Mouse (Mus musculus) ES-Bruce4 (cell line): ENCODE measurements around the gene Zbtb34. TPM values are rescaled to one million over a fixed set of nuclear protein-coding genes. Genes with fewer than 3 reads are reported as not detected.

Source experiments
- H3K27ac ChIP-seq: 2 replicates; pipeline ENCODE4 v1.5.1; 2012; ENCODE audit warnings: low read length, inconsistent platforms; ENCODE audit not compliant: insufficient read depth
- H3K27me3 ChIP-seq: 2 replicates; pipeline ENCODE4 v1.6.1; 2012; ENCODE audit warnings: mild to moderate bottlenecking, low read length, inconsistent platforms; ENCODE audit not compliant: control insufficient read depth, poor library complexity, insufficient read depth, severe bottlenecking
- H3K36me3 ChIP-seq: 2 replicates; pipeline ENCODE4 v1.6.1; 2012; ENCODE audit warnings: inconsistent platforms, mild to moderate bottlenecking, low read length, moderate library complexity; ENCODE audit not compliant: control insufficient read depth, poor library complexity, insufficient read depth, severe bottlenecking
- H3K4me1 ChIP-seq: one replicate; pipeline ENCODE4 v1.8.1; 2011; ENCODE audit warnings: low read length; ENCODE audit not compliant: control insufficient read depth, insufficient read depth
- H3K4me3 ChIP-seq: 2 replicates; pipeline ENCODE4 v1.5.1; 2011; ENCODE audit warnings: low read depth, mild to moderate bottlenecking, low read length
- H3K9ac ChIP-seq: 2 replicates; pipeline ENCODE4 v1.6.1; 2012; ENCODE audit warnings: low read depth, mild to moderate bottlenecking, inconsistent platforms; ENCODE audit not compliant: poor library complexity, severe bottlenecking
- H3K9me3 ChIP-seq: replicated peaks from 2 replicates; pipeline ENCODE4 v1.6.1; 2012; ENCODE audit warnings: mild to moderate bottlenecking, low read length, inconsistent platforms; ENCODE audit not compliant: control insufficient read depth, poor library complexity, insufficient read depth, severe bottlenecking
- CTCF ChIP-seq: IDR thresholded peaks from one replicate; pipeline ENCODE4 v1.8.1; 2011; ENCODE audit warnings: low read depth, low read length
- EP300 ChIP-seq: IDR thresholded peaks from 2 replicates; pipeline ENCODE4 v1.6.1; 2011; ENCODE audit warnings: low read depth, low read length; ENCODE audit not compliant: insufficient read depth
- POLR2A ChIP-seq: IDR thresholded peaks from one replicate; pipeline ENCODE4 v1.8.1; 2011; ENCODE audit warnings: low read length; ENCODE audit not compliant: insufficient read depth
- polyA plus RNA-seq: library from polyadenylated mRNA; stranded (reverse); fragments of >200 nt; gene quantifications from 2 replicates; pipeline ENCODE4 v1.2.4, GENCODE M21; 2011; ENCODE audit warnings: low read depth; ENCODE audit not compliant: missing spikeins, insufficient read depth, insufficient read length

The Zbtb34 gene
- polyA plus RNA-seq, 1 experiment = 21.4 TPM

DNA sequence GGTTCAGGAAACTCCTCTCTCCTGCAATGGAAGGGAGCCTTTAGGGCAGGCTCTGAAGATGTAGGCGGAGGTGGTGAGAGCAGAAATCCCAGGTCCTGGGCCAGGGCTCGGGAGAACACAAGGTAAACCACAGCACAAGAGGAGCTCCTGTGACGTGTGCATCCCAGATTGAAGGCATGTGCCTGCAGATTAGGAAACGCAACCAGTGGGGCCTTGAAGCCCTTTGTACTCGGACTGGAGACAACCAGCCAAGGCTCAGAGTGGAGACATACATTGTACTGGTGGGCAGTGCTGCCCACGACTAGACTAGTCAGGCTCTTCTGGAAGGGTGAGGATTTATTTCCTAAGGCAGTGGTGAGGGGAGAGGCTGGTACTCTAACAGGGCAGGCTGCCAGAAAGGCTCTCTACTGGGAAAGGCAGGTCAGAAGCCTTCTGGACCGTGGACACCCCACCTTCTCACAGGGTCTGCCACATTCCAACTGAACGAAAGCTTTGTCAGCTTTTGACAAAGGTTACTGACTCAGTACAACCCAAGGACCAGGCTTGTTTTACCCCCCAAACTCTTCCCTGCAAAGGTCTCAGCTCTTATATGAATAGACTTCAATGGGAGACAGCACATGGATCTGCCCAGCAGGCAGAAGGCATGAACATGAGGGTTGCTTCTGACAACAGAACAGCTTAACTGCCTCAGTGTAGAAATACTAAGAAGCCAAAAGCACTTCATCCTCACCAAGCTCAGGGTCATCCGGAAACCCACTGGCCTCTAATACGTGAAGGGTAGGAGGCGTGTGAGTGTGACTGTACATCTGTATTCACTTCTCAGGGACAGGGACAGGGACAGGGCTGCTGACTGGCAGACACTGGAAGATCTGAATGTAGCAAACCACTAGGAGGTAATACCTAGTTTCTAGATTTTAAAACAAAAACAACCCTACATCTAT, 20.2 kb upstream of the Zbtb34 start:
- Histone ChIP-seq H3K9ac (no peak overlapping the region), H3K4me3 (no peak overlapping the region), H3K27me3 (no peaks in the 10 kb centered on the region), H3K36me3 (peaks cover 37% of the 10 kb centered on the region), H3K9me3 (no peaks in the 10 kb centered on the region), H3K4me1 (peaks cover 14% of the 10 kb centered on the region), H3K27ac (no peak overlapping the region)
- TF ChIP-seq CTCF = no peak

DNA sequence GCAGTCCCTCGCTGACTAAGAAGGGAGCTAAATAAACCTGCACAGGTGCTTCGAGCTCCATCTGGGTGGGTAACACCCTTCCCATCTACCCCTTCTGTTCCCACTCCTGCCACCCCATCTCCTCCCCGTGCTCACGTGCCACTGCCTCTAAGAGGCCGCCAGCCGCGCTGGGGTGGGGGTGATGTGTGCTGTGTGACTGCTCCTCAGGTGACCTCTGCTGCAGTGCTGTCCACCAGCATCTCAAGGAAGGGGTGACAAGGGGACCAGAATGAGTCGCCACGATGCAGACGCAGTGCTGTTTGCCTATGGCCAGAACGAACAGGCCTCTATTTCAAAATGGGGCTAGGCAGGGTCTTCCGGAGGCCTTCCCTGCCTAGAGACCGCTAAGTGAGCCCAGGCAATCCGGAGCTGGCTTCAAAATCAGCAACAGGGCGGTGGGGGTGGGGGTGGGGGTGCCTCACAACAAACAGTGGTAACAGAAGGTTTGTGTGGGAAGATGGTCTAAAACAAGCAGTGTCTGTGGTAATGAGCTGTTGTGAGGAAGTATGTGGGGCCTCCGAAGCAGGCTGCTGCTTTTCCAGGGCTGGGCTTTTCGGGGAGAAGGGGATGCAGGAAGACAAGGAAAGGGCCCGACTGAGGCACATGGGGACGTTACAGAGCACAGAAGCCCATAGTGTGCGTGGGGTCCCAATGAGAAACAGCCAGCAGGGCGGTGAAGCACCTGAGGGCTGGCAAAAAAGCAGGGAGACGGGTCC, 18.2 kb upstream of the Zbtb34 start:
- Histone ChIP-seq H3K4me1 (peaks cover 18% of the 10 kb centered on the region), H3K4me3 (no peak overlapping the region), H3K27me3 (no peaks in the 10 kb centered on the region), H3K9ac (no peak overlapping the region), H3K27ac (no peak overlapping the region), H3K9me3 (no peaks in the 10 kb centered on the region), H3K36me3 (peaks cover 30% of the 10 kb centered on the region)
- no peak for TF ChIP-seq POLR2A
- TF ChIP-seq EP300 = no peak
- no peak for TF ChIP-seq CTCF

DNA sequence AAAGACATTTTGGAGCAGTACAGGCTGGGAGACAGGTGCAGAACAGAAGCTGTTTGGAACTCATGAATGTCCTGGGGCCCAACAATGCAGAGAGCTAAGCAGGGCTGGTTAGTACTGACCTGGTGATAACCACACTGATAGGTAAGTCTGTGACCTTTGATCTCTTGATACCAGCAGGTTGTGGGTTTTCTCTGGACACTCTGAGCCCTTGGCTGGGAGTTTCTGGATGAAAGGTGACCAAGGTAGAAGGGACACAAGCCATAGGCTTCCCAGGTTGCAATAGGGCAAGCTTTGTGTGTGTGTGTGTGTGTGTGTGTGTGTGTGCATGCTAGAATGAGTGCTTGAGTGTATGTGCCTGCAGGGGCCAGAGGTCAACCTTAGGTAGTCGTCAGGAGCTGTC, 15.7 kb upstream of the Zbtb34 start:
- no peak overlapping the region for H3K4me3 ChIP-seq
- H3K27ac ChIP-seq = no peak overlapping the region
- H3K9me3 ChIP-seq = no peaks in the 10 kb centered on the region
- H3K36me3 ChIP-seq = peaks cover 8% of the 10 kb centered on the region; the same call in 1 of the 2 replicates
- H3K27me3 ChIP-seq = no peaks in the 10 kb centered on the region
- H3K4me1 ChIP-seq = peaks cover 18% of the 10 kb centered on the region
- no peak overlapping the region for H3K9ac ChIP-seq
- no peak for TF ChIP-seq CTCF
- no peak for TF ChIP-seq EP300
- no peak for TF ChIP-seq POLR2A

DNA sequence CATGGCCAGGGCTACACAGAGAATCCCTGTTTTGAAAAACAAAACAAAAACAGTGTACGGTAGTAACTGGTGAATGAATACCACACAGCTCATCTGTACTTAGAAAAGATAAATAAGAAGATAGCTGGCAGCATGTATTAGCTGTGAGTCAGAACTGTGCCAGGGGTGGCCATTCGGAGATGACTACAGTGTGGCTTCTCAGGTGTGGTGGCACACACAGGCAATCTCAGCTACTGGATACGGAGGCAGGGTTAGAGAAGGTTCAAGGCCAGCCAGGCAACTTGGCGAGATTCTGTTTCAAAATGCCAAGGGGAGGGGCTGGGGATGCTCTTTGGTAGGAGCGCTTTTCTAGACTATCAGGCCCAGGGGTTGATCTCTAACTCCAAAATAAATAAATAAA, 14.6 kb upstream of the Zbtb34 start:
- Histone ChIP-seq H3K4me3 (no peak overlapping the region), H3K36me3 (peaks cover 2% of the 10 kb centered on the region; the same call in 1 of the 2 replicates), H3K9ac (no peak overlapping the region), H3K9me3 (no peaks in the 10 kb centered on the region), H3K27me3 (no peaks in the 10 kb centered on the region), H3K4me1 (peaks cover 15% of the 10 kb centered on the region), H3K27ac (peak overlapping the region; percentile 78)
- no peak for TF ChIP-seq POLR2A
- TF ChIP-seq CTCF = no peak
- TF ChIP-seq EP300 = no peak

DNA sequence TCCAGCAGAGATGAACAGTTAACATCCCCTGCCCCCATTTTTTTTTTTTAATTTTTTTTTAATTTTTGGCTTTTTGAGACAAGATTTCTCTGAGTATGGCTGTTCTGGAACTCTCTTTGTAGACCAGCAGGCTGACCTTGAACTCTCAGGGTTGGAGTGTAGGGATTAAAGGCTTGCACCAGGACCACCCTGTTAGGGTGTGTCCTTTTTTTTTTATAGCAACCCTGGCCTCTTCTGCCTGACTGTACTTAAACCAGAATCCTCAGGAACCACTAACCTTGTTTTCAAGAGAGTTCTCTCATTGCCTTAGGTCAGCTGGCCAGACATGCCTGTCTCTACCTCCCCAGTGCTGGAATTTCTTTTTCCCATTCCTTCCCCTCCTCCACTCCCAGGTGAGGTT, 13.7 kb upstream of the Zbtb34 start:
- no peaks in the 10 kb centered on the region for H3K27me3 ChIP-seq
- peak; percentile 61; the same call in 1 of the 2 replicates for TF ChIP-seq EP300
- TF ChIP-seq POLR2A = no peak

DNA sequence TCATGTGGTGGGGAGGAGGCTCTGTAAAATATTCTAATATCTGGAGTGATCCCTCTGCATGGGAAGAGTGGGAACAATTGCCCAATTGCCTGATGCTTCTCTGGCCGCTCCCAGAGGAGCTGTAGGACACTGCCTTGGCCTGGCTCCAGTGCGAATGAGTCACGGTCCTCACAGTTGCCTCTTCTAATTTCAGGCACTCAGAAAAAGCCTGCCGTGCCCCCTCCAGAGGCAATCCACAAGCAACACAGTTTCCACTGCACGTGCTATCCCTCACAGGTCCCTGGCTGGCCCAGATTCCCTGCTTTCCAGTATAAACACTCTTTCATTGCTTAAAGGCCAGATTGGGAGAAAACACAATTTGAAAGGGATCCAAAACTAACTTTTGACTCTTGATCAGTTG, 13.2 kb upstream of the Zbtb34 start:
- Histone ChIP-seq H3K4me1 (peaks cover 11% of the 10 kb centered on the region), H3K27me3 (no peaks in the 10 kb centered on the region), H3K36me3 (no peaks in the 10 kb centered on the region), H3K27ac (peak overlapping the region; percentile 96), H3K9ac (no peak overlapping the region), H3K4me3 (no peak overlapping the region), H3K9me3 (no peaks in the 10 kb centered on the region)
- TF ChIP-seq CTCF = no peak
- TF ChIP-seq EP300 = 0 out of 2 replicates have a peak, but pooled peaks have one; percentile 11

More for the DNA sequence above, 13.7 kb upstream of the Zbtb34 start:
- peak overlapping the region; percentile 96 for H3K27ac ChIP-seq
- no peaks in the 10 kb centered on the region for H3K9me3 ChIP-seq
- H3K36me3 ChIP-seq = no peaks in the 10 kb centered on the region; the same call in 1 of the 2 replicates
- H3K9ac ChIP-seq = no peak overlapping the region
- peaks cover 13% of the 10 kb centered on the region for H3K4me1 ChIP-seq
- H3K4me3 ChIP-seq = no peak overlapping the region
